Mouse (Mus musculus) lung, adult 2 months (tissue): ENCODE data around the gene Nrf1.

Experiments
- CTCF ChIP-seq: fragments of 200-500 bp; IDR thresholded peaks from 2 replicates; pipeline ENCODE4 v1.5.1; 2011; ENCODE audit warnings: mild to moderate bottlenecking, low read length, control low read depth; ENCODE audit not compliant: insufficient read depth
- POLR2A ChIP-seq: fragments of 200-500 bp; IDR thresholded peaks from 2 replicates; pipeline ENCODE4 v1.6.1; 2011; ENCODE audit warnings: low read depth, mild to moderate bottlenecking, control low read depth, low read length, borderline replicate concordance; ENCODE audit errors: extremely low read depth

DNA sequence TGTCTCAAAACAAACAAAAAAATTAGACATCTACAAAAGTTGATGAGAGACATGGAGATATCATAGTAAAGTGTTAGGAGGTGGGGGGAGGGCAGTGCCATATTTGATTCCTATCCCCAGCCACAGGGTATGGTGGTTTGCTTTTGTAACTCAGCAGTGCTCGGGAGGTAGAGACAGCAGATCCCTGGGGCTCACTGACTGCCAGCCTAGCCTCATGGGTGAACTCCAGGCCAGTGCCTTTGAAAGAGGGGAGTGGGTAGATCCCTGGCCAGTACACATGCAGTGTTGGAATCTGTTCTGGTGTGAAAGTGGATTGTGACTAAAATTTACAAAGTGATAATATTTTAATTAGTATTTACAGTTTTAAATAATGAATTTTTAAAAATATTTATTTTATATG is 75.6 kb downstream of the Nrf1 start:
- TF ChIP-seq CTCF (no peak), POLR2A (no peak)
